Comparison of ENCODE assay signal across 9 mouse cellular contexts in genomic region chr1:177683931-177684836, GRCm38 (mm10). TPM values are rescaled to one million over a fixed set of nuclear protein-coding genes. Genes with fewer than 3 reads are reported as not detected.
A peak's percentile ranks its signal among the peaks of the same experiment; 100 is the strongest.
DNase-seq lines count a peak whose midpoint lies in the region; ATAC-seq and TF ChIP-seq lines count a peak whose summit lies in the region.
"Had no signal": no experiment of that assay in that cellular context is flagged by ENCODE, and none has a peak within 500 bp of the region (broad histone marks: within the 10 kb centered on the region; RNA-seq: fewer than 3 reads in every experiment).

No protein-coding gene starts in this region.

- intact Hi-C loops in left cerebral cortex, adult 2 months (cut with DNase I), result loop anchor here (2.0 to 5.0 kb wide), 2 partner anchors 239 to 427 kb away; partner anchors contain the start of gene Akt3
- intact Hi-C loops in left cerebral cortex, postnatal 14 days (cut with DNase I), result loop anchor here (2.0 to 10.0 kb wide), 5 partner anchors 107 to 805 kb away; no protein-coding TSS in a partner anchor
- intact Hi-C loops in left cerebral cortex, postnatal 25 days (cut with DNase I), result loop anchor here (5.0 to 10.0 kb wide), 4 partner anchors 109 to 487 kb away; partner anchors contain the start of genes Akt3 and Zbtb18

- no peak overlapping the region for H3K9ac ChIP-seq in forebrain, embryonic 12.5 days

- DNase-seq in left cerebral cortex, adult 2 months (ENCODE audit: extremely low spot score in 1 of 2, low spot score in 2 of 2), result peak in 1 of 2 experiments; percentile 49
- no peak for DNase-seq in left cerebral cortex, postnatal 14 days (ENCODE audit: low spot score in 2 of 2)
- peak; percentile 46 to 78 for DNase-seq in left cerebral cortex, postnatal 25 days (ENCODE audit: low spot score in 2 of 2)
- DNase-seq in B cell, adult 2 months, result no peak
- DNase-seq in thymus, postnatal 25 days, result no peak
- no peak for DNase-seq in yolk sac, embryonic 10.5 days (ENCODE audit: low spot score)

- 0 out of 2 replicates have a peak overlapping the region, but pooled peaks have one; percentile 0 for H3K4me2 ChIP-seq in forebrain, embryonic 12.5 days

- no peaks in the 10 kb centered on the region for H3K27me3 ChIP-seq in forebrain, embryonic 12.5 days

- no peaks in the 10 kb centered on the region for H3K9me3 ChIP-seq in forebrain, embryonic 12.5 days

- peaks cover 16% of the 10 kb centered on the region for H3K4me1 ChIP-seq in forebrain, embryonic 12.5 days

- H3K4me3 ChIP-seq in left cerebral cortex, adult 2 months, result peak overlapping the region; percentile 9; the same call in 1 of the 2 replicates
- no peak overlapping the region for H3K4me3 ChIP-seq in forebrain, embryonic 12.5 days (replicated peaks)

- no peaks in the 10 kb centered on the region for H3K36me3 ChIP-seq in forebrain, embryonic 12.5 days (replicated peaks)

- H3K27ac ChIP-seq in left cerebral cortex, adult 2 months, result peak overlapping the region; percentile 87
- H3K27ac ChIP-seq in forebrain, embryonic 12.5 days, result no peak overlapping the region

- ATAC-seq in forebrain, embryonic 12.5 days (ENCODE audit: low FRiP score), result peak; percentile 67
- ATAC-seq in inflammation-experienced regulatory T-cells, adult 6 months, result no peak

- WGBS in forebrain, embryonic 12.5 days, result 42% methylated on average over 18 of the region's 18 CpGs

- TF ChIP-seq CTCF in left cerebral cortex, adult 2 months (IDR thresholded peaks at IDR 0.05), result no peak

RNA-seq across cellular contexts. Expression of gene 1700016C15Rik, which starts 45.4 kb away (rescaled TPM):
- not detected for total RNA-seq in left cerebral cortex, adult 2 months (2021)
- not detected for total RNA-seq in left cerebral cortex, postnatal 14 days (2021)
- polyA plus RNA-seq in forebrain, embryonic 12.5 days (2016; fragmentation: Nextera tagmentation; extraction: Ambion mirVana), result 0.27 TPM in 1 of 2 replicates, not detected in the other
- not detected for total RNA-seq in left cerebral cortex, postnatal 25 days (2021)
- under 1 TPM in 1 of 3 experiments, not detected in 2; 0.80 TPM for polyA plus RNA-seq in inflammation-experienced regulatory T-cells, adult 6 months (2017; shearing (Covaris generic))
- total RNA-seq: neutrophil, adult 5-6 weeks had no signal

Comparison
In these comparisons a context has a peak if more than half of its experiments do, and no peak if none do; other contexts are left out.
1. DNase-seq: peak in left cerebral cortex, postnatal 25 days (2 of 2); none in left cerebral cortex, postnatal 14 days (0 of 2), B cell, adult 2 months (0 of 2), thymus, postnatal 25 days (single experiment) and yolk sac, embryonic 10.5 days (single experiment).